Mouse (Mus musculus) neural tube, embryonic 14.5 days (tissue): ENCODE results near the gene Gpr62. TPM values are rescaled to one million over a fixed set of nuclear protein-coding genes. Genes with fewer than 3 reads are reported as not detected.
A peak's percentile ranks its signal among the peaks of the same experiment; 100 is the strongest.

Source experiments
- ATAC-seq: fragments of 200-750 bp; cut with Nextera tagmentation; 2 replicates; pipeline ENCODE4 v1.8.0; 2017; ENCODE audit warnings: low read depth, mild to moderate bottlenecking, moderate TSS enrichment, moderate library complexity
- H3K27ac ChIP-seq: fragments of 300-500 bp; sonication (generic); 2 replicates; pipeline ENCODE4 v1.5.1; 2014; ENCODE audit warnings: low read depth, mild to moderate bottlenecking, control low read depth, low read length, moderate library complexity, mixed read lengths
- H3K27me3 ChIP-seq: fragments of 300-500 bp; sonication (generic); 2 replicates; pipeline ENCODE4 v1.6.1; 2014; ENCODE audit warnings: low read length; ENCODE audit not compliant: control insufficient read depth, insufficient read depth
- H3K36me3 ChIP-seq: fragments of 300-500 bp; sonication (generic); 2 replicates; pipeline ENCODE4 v1.6.1; 2014; ENCODE audit warnings: low read length, mixed read lengths; ENCODE audit not compliant: control insufficient read depth, insufficient read depth
- H3K4me1 ChIP-seq: fragments of 300-500 bp; sonication (generic); 2 replicates; pipeline ENCODE4 v1.6.1; 2014; ENCODE audit warnings: low read length; ENCODE audit not compliant: control insufficient read depth, insufficient read depth
- H3K4me2 ChIP-seq: fragments of 300-500 bp; sonication (generic); 2 replicates; pipeline ENCODE4 v1.6.1; 2014; ENCODE audit warnings: mild to moderate bottlenecking, low read depth, low read length, control low read depth
- H3K4me3 ChIP-seq: fragments of 300-500 bp; sonication (generic); 2 replicates; pipeline ENCODE4 v1.5.1; 2014; ENCODE audit warnings: low read depth, low read length, control low read depth, mixed read lengths
- H3K9ac ChIP-seq: fragments of 300-500 bp; sonication (generic); replicated peaks from 2 replicates; pipeline ENCODE4 v1.6.1; 2014; ENCODE audit warnings: low read depth, mild to moderate bottlenecking, control low read depth, low read length, mixed read lengths
- H3K9me3 ChIP-seq: fragments of 300-500 bp; sonication (generic); 2 replicates; pipeline ENCODE4 v1.6.1; 2016; ENCODE audit warnings: low read length; ENCODE audit not compliant: control insufficient read depth
- WGBS: fragments of 180-500 bp; shearing (Covaris S2); extraction: QIAGEN DNeasy Blood & Tissue Kit; methylation state at CpG from one replicate; pipeline ENCODE4 v1.1.7; 2014; 5-methylcytosine and 5-hydroxymethylcytosine counted together
- polyA plus RNA-seq: library from polyadenylated mRNA; unstranded; fragments of >200 nt; fragmentation: Nextera tagmentation; extraction: Ambion mirVana; gene quantifications from 2 replicates; pipeline ENCODE4 v1.2.1, GENCODE M21; 2014

Gpr62 gene
- polyA plus RNA-seq, 1 experiment from 2014 or later = 1.7 TPM

DNA sequence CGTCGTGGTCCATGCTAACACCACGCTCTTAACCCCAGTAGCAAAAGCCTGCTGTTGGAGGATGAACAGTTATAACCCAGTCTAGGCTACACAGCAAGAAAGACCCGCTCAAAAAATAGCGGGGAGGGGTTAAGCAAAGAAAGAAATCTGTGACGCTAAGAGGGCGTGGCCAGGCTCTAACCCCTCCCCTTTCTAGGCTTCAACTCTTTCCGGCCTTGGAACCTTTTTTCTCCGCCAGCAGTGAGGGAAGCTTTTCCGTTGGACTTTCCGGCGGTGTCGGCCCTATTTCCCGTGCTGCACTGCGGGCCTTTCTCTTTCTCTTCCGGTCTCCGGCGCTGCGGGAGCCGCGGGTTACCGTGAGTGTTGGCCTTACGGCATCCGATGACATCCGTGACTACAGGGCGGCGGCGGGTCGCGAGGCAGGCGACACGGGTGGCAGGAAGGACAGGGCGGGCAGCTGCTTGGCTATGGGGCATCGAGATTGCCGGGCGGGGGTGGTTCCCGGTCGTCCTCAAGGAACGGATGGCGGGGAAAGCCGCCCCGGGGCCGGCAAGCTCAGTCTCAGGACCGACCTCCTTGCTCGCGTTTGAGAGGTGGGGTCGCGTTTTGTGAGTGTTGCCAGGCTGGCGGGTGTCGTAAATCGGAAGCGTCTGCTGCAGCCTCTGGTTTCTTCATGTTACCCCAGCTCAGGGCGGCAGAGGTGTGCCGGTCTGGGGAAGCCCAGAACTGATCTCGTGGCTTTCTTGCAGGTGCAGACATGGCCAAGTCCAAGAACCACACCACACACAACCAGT lies 36.3 kb downstream of the Gpr62 start, which contains the start of gene Rpl29:
Gene Rpl29 (plus strand): TSS at position 234 of the 794 bp plus-strand sequence.
- Histone ChIP-seq H3K9me3 (no peaks in the 10 kb centered on the region), H3K27me3 (no peaks in the 10 kb centered on the region), H3K27ac (peak within 1 kb of the TSS; percentile 93), H3K4me1 (peaks cover 7% of the 10 kb centered on the region), H3K4me2 (peak within 1 kb of the TSS; percentile 81), H3K36me3 (peaks cover 26% of the 10 kb centered on the region), H3K4me3 (peak within 1 kb of the TSS; percentile 45), H3K9ac (peak within 1 kb of the TSS; percentile 85)
- WGBS = under 1% methylated on average over 55 of the region's 55 CpGs
- peak; percentile 88 for ATAC-seq

- peak; percentile 62 for ATAC-seq
- WGBS = 17% methylated on average over 11 of the region's 11 CpGs
- H3K4me1 ChIP-seq = peaks cover 7% of the 10 kb centered on the region
Measured at GRCm38 (mm10) chr9:106428719-106429220, 37.0 kb downstream of the Gpr62 start.

DNA sequence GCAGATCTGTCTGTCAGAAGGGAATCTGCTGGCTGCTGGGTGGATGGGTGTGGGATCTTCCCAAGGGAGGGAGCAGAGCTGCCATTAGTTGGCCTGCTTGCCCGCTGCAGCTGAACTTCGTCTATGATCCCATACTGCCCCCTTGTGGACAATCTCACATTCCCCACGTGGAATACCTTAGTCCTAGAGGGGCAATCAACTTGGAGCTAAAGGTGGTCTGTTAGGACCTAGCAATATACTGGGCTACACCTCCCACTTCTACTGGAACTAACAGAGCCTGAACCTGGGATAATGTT lies 43.9 kb downstream of the Gpr62 start:
- H3K4me2 ChIP-seq = peak overlapping the region; percentile 30; the same call in 1 of the 2 replicates
- H3K9ac ChIP-seq = no peak overlapping the region
- no peaks in the 10 kb centered on the region for H3K27me3 ChIP-seq
- no peak overlapping the region for H3K4me3 ChIP-seq
- peak; percentile 75 for ATAC-seq
- no peak overlapping the region for H3K27ac ChIP-seq
- WGBS = 2% methylated on average over 3 of the region's 3 CpGs
- no peaks in the 10 kb centered on the region for H3K36me3 ChIP-seq
- H3K9me3 ChIP-seq = no peaks in the 10 kb centered on the region
- peaks cover 20% of the 10 kb centered on the region for H3K4me1 ChIP-seq

More at GRCm38 (mm10) chr9:106428719-106429220, 37.0 kb downstream of the Gpr62 start:
- peak overlapping the region; percentile 93 for H3K27ac ChIP-seq
- peaks cover 23% of the 10 kb centered on the region for H3K36me3 ChIP-seq
- H3K4me3 ChIP-seq = peak overlapping the region; percentile 45
- no peaks in the 10 kb centered on the region for H3K9me3 ChIP-seq
- H3K4me2 ChIP-seq = peak overlapping the region; percentile 81
- H3K9ac ChIP-seq = peak overlapping the region; percentile 46
- no peaks in the 10 kb centered on the region for H3K27me3 ChIP-seq

DNA sequence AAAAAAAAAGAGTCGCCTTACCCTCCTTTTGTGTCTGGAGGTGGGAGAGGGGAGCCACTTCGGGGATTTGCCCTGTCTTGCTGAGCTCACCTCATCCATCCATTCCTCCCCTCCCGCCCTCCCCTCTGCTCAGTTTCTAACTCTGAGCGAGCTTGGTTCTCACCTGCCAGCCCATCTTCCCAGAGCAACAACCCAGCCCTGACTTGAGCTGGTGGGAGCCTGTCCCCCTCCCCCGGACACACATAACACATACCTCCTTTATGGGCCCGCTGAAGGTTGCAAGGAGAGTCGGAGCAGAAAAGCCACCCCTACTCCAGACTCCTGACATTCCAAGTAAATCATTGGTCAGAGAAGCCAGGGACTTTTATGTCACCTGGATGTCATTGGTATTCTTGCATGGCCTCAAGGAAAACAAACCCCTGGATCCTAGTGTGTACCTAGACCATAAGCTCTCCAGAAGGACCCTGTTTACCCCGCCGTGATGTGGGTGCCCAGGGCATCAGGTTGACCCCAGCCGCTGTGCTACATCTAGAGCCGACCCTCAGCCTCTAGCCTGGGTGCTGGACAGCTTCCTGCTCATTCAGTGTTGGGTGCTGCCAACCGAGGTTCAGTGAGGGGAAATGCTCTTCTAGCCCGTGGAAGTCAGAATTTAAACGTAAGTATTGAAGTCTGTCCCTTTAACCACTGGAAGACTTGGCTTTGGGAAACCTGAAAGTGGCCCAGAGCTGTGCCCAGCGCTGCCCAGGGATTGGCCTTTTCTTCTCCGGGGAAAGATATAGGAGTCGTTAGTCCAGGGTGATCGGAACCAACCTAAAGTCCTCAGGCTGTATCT lies 44.5 kb downstream of the Gpr62 start:
- H3K9me3 ChIP-seq = no peaks in the 10 kb centered on the region
- H3K9ac ChIP-seq = peak overlapping the region; percentile 1; the same call in 1 of the 2 replicates
- H3K27ac ChIP-seq = no peak overlapping the region
- no peaks in the 10 kb centered on the region for H3K27me3 ChIP-seq
- H3K4me1 ChIP-seq = peaks cover 20% of the 10 kb centered on the region
- peak; percentile 19; the same call in 1 of the 2 replicates for ATAC-seq
- 8% methylated on average over 18 of the region's 18 CpGs for WGBS
- peak overlapping the region; percentile 30; the same call in 1 of the 2 replicates for H3K4me2 ChIP-seq
- H3K4me3 ChIP-seq = no peak overlapping the region
- H3K36me3 ChIP-seq = no peaks in the 10 kb centered on the region

DNA sequence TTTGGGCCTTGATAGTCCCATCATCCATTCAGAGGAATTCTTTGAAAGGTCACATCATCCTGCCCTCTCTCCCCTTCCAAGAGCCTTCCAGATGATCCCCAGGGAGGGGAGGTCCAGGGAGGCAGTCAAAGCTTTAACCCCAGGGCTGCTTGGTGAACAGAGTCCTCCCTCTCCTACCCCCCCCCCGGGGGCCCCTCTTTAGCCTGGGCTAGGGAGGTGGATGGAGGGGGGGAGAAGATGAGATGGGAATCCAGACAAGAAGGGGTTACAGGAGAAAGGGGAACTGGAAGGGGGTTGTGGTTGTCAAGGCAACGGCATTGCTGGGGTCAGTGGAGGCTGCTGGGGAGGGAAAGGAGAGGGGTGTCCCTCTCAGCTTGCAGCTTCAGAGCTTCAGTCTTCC lies 45.1 kb downstream of the Gpr62 start:
- H3K27ac ChIP-seq = no peak overlapping the region
- ATAC-seq = no peak
- no peak overlapping the region for H3K4me3 ChIP-seq
- WGBS = 0% methylated on average over 2 of the region's 2 CpGs
- no peaks in the 10 kb centered on the region for H3K27me3 ChIP-seq
- H3K9ac ChIP-seq = peak overlapping the region; percentile 1; the same call in 1 of the 2 replicates
- no peaks in the 10 kb centered on the region for H3K9me3 ChIP-seq
- no peaks in the 10 kb centered on the region for H3K36me3 ChIP-seq
- H3K4me1 ChIP-seq = peaks cover 20% of the 10 kb centered on the region
- no peak overlapping the region for H3K4me2 ChIP-seq

GRCm38 (mm10) chr9:106417841-106418625 lies 47.7 kb downstream of the Gpr62 start:
- H3K4me1 ChIP-seq = peaks cover 20% of the 10 kb centered on the region
- peak overlapping the region; percentile 21; the same call in 1 of the 2 replicates for H3K4me3 ChIP-seq
- H3K9ac ChIP-seq = peak overlapping the region; percentile 54
- peak overlapping the region; percentile 60 for H3K4me2 ChIP-seq
- H3K9me3 ChIP-seq = no peaks in the 10 kb centered on the region
- peak; percentile 57 for ATAC-seq
- H3K27me3 ChIP-seq = no peaks in the 10 kb centered on the region
- WGBS = 16% methylated on average over 29 of the region's 29 CpGs
- H3K27ac ChIP-seq = no peak overlapping the region
- H3K36me3 ChIP-seq = no peaks in the 10 kb centered on the region

GRCm38 (mm10) chr9:106416826-106417225 lies 48.9 kb downstream of the Gpr62 start:
- Histone ChIP-seq H3K4me3 (no peak overlapping the region), H3K36me3 (no peaks in the 10 kb centered on the region), H3K9me3 (no peaks in the 10 kb centered on the region), H3K4me2 (no peak overlapping the region), H3K9ac (no peak overlapping the region), H3K4me1 (peaks cover 20% of the 10 kb centered on the region), H3K27me3 (no peaks in the 10 kb centered on the region), H3K27ac (no peak overlapping the region)
- WGBS = 89% methylated on average over 6 of the region's 6 CpGs
- ATAC-seq = no peak
